Comparison of ENCODE assay signal across 18 mouse cellular contexts in genomic region chr13:111098738-111099137, GRCm38 (mm10).
DNase-seq lines count a peak whose midpoint lies in the region; ATAC-seq and TF ChIP-seq lines count a peak whose summit lies in the region.
"Had no signal": no experiment of that assay in that cellular context is flagged by ENCODE, and none has a peak within 500 bp of the region (broad histone marks: within the 10 kb centered on the region; RNA-seq: fewer than 3 reads in every experiment).

No protein-coding gene starts in this region.

- H3K9ac ChIP-seq in neural tube, embryonic 11.5 days (ENCODE audit: low read length), result no peak overlapping the region
- H3K9ac ChIP-seq in neural tube, embryonic 15.5 days (replicated peaks), result no peak overlapping the region
- H3K9ac ChIP-seq: embryonic facial prominence, embryonic 13.5 days; embryonic facial prominence, embryonic 15.5 days; forebrain, embryonic 12.5 days had no signal

- H3K9me3 ChIP-seq in neural tube, embryonic 11.5 days (ENCODE audit: control insufficient read depth, low read length), result no peaks in the 10 kb centered on the region
- H3K9me3 ChIP-seq in neural tube, embryonic 15.5 days (replicated peaks), result no peaks in the 10 kb centered on the region
- H3K9me3 ChIP-seq: embryonic facial prominence, embryonic 13.5 days; embryonic facial prominence, embryonic 15.5 days; forebrain, embryonic 10.5 days; forebrain, embryonic 12.5 days had no signal

- WGBS in neural tube, embryonic 11.5 days, result 35% methylated on average over 2 of the region's 2 CpGs
- 27% methylated on average over 2 of the region's 2 CpGs for WGBS in neural tube, embryonic 15.5 days
- 50% methylated on average over 2 of the region's 2 CpGs for WGBS in olfactory bulb, adult 2 months

- H3K27me3 ChIP-seq in neural tube, embryonic 11.5 days (ENCODE audit: control insufficient read depth, insufficient read depth, low read length), result no peaks in the 10 kb centered on the region
- H3K27me3 ChIP-seq in neural tube, embryonic 15.5 days (replicated peaks), result no peaks in the 10 kb centered on the region
- H3K27me3 ChIP-seq: embryonic facial prominence, embryonic 13.5 days; embryonic facial prominence, embryonic 15.5 days; forebrain, embryonic 12.5 days had no signal

- H3K4me3 ChIP-seq in layer of hippocampus, adult 2 months, result no peak overlapping the region
- H3K4me3 ChIP-seq in neural tube, embryonic 11.5 days (ENCODE audit: low read depth, low read length), result no peak overlapping the region
- no peak overlapping the region for H3K4me3 ChIP-seq in neural tube, embryonic 15.5 days (replicated peaks)
- H3K4me3 ChIP-seq in olfactory bulb, adult 2 months (ENCODE audit: insufficient read depth, low read depth, low read length), result no peak overlapping the region
- H3K4me3 ChIP-seq: embryonic facial prominence, embryonic 13.5 days; embryonic facial prominence, embryonic 15.5 days; erythroblast, embryonic 14.5 days; forebrain, embryonic 10.5 days; forebrain, embryonic 12.5 days had no signal

- H3K36me3 ChIP-seq in neural tube, embryonic 11.5 days (ENCODE audit: control insufficient read depth, insufficient read depth, low read length), result no peaks in the 10 kb centered on the region
- H3K36me3 ChIP-seq in neural tube, embryonic 15.5 days, result no peaks in the 10 kb centered on the region
- H3K36me3 ChIP-seq: embryonic facial prominence, embryonic 13.5 days; embryonic facial prominence, embryonic 15.5 days; forebrain, embryonic 10.5 days; forebrain, embryonic 12.5 days had no signal

- peak overlapping the region; percentile 58; the same call in 1 of the 2 replicates for H3K27ac ChIP-seq in layer of hippocampus, adult 2 months
- no peak overlapping the region for H3K27ac ChIP-seq in neural tube, embryonic 11.5 days (ENCODE audit: low read depth, low read length)
- no peak overlapping the region for H3K27ac ChIP-seq in neural tube, embryonic 15.5 days (replicated peaks)
- H3K27ac ChIP-seq in olfactory bulb, adult 2 months (ENCODE audit: insufficient read depth, low read depth, low read length), result peak overlapping the region; percentile 41; the same call in 1 of the 2 replicates
- H3K27ac ChIP-seq: embryonic facial prominence, embryonic 15.5 days; forebrain, embryonic 10.5 days; forebrain, embryonic 12.5 days had no signal

- TF ChIP-seq POLR2A in olfactory bulb, adult 2 months (IDR thresholded peaks at IDR 0.05; ENCODE audit: insufficient read depth, low read depth, low read length), result no peak

- ATAC-seq in neural tube, embryonic 11.5 days (ENCODE audit: insufficient read depth, low FRiP score, low TSS enrichment), result peak; percentile 76
- ATAC-seq in neural tube, embryonic 15.5 days (ENCODE audit: low FRiP score), result no peak
- ATAC-seq: forebrain, embryonic 14.5 days had no signal

- no peak for DNase-seq in layer of hippocampus, adult 2 months (ENCODE audit: low spot score in 2 of 2)
- DNase-seq in layer of hippocampus, postnatal 14 days (ENCODE audit: low spot score in 2 of 2), result no peak
- no peak for DNase-seq in neural tube, embryonic 11.5 days (ENCODE audit: low spot score)
- no peak for DNase-seq in frontal cortex, postnatal 14 days (ENCODE audit: low spot score in 2 of 2)
- DNase-seq: adrenal gland, postnatal 25 days; cerebellum, adult 11 months; cerebellum, adult 8-10 months; cerebellum, adult 9-11 months; cerebellum, postnatal 36 days; embryo, embryonic 11 days had no signal

- H3K4me1 ChIP-seq in neural tube, embryonic 11.5 days (ENCODE audit: control insufficient read depth, insufficient read depth, low read length), result no peaks in the 10 kb centered on the region; the same call in 1 of the 2 replicates
- 0 out of 2 replicates have a peak, but pooled peaks cover 4% of the 10 kb centered on the region for H3K4me1 ChIP-seq in neural tube, embryonic 15.5 days
- H3K4me1 ChIP-seq in olfactory bulb, adult 2 months (ENCODE audit: control insufficient read depth, insufficient read depth, low read length), result peaks cover 3% of the 10 kb centered on the region; the same call in 1 of the 2 replicates
- H3K4me1 ChIP-seq: embryonic facial prominence, embryonic 15.5 days; forebrain, embryonic 10.5 days; forebrain, embryonic 12.5 days had no signal

- no peak overlapping the region for H3K4me2 ChIP-seq in neural tube, embryonic 11.5 days (ENCODE audit: low read depth)
- no peak overlapping the region for H3K4me2 ChIP-seq in neural tube, embryonic 15.5 days
- H3K4me2 ChIP-seq: embryonic facial prominence, embryonic 13.5 days; embryonic facial prominence, embryonic 15.5 days; forebrain, embryonic 12.5 days had no signal

- no peak for TF ChIP-seq CTCF in layer of hippocampus, adult 2 months (conservative IDR thresholded peaks at IDR 0.05)
- no peak for TF ChIP-seq CTCF in olfactory bulb, adult 2 months (IDR thresholded peaks at IDR 0.05; ENCODE audit: insufficient read depth, low read depth, low read length)

Comparison
In these comparisons a context has a peak if more than half of its experiments do, and no peak if none do; other contexts are left out.
1. H3K27ac ChIP-seq: peak in layer of hippocampus, adult 2 months (single experiment) and olfactory bulb, adult 2 months (single experiment); none in neural tube, embryonic 11.5 days (single experiment) and neural tube, embryonic 15.5 days (single experiment).